Mouse (Mus musculus) lung, embryonic 16.5 days (tissue): ENCODE measurements around the gene Olfr1225. TPM values are rescaled to one million over a fixed set of nuclear protein-coding genes. Genes with fewer than 3 reads are reported as not detected.
"Not testable (repeated sequence)": the region's sequence is repeated elsewhere in the genome, so short reads cannot be mapped to it uniquely, and the experiment has no call there.

Source experiments
- ATAC-seq: fragments of 200-750 bp; cut with Nextera tagmentation; 2 replicates; pipeline ENCODE4 v1.8.0; 2017; ENCODE audit warnings: low read depth, mild to moderate bottlenecking, moderate library complexity
- H3K27ac ChIP-seq: fragments of 300-500 bp; sonication (generic); 2 replicates; pipeline ENCODE4 v1.5.1; 2014; ENCODE audit warnings: mild to moderate bottlenecking, control low read depth, low read length
- H3K27me3 ChIP-seq: fragments of 300-500 bp; sonication (generic); 2 replicates; pipeline ENCODE4 v1.6.1; 2014; ENCODE audit warnings: low read depth, low read length, mixed read lengths; ENCODE audit not compliant: control insufficient read depth, insufficient read depth
- H3K36me3 ChIP-seq: fragments of 300-500 bp; sonication (generic); 2 replicates; pipeline ENCODE4 v1.6.1; 2014; ENCODE audit warnings: low read length; ENCODE audit not compliant: control insufficient read depth, insufficient read depth
- H3K4me1 ChIP-seq: fragments of 300-500 bp; sonication (generic); replicated peaks from 2 replicates; pipeline ENCODE4 v1.6.1; 2014; ENCODE audit warnings: low read length, mixed read lengths; ENCODE audit not compliant: control insufficient read depth, insufficient read depth
- H3K4me2 ChIP-seq: fragments of 300-500 bp; sonication (generic); 2 replicates; pipeline ENCODE4 v1.6.1; 2014; ENCODE audit warnings: low read depth, low read length, control low read depth
- H3K4me3 ChIP-seq: fragments of 300-500 bp; sonication (generic); 2 replicates; pipeline ENCODE4 v1.5.1; 2014; ENCODE audit warnings: mild to moderate bottlenecking, low read length, control low read depth
- H3K9ac ChIP-seq: fragments of 300-500 bp; sonication (generic); 2 replicates; pipeline ENCODE4 v1.6.1; 2014; ENCODE audit warnings: low read length, control low read depth
- H3K9me3 ChIP-seq: fragments of 300-500 bp; sonication (generic); 2 replicates; pipeline ENCODE4 v1.6.1; 2016; ENCODE audit warnings: low read length; ENCODE audit not compliant: control insufficient read depth
- WGBS: fragments of 180-500 bp; shearing (Covaris S2); extraction: QIAGEN DNeasy Blood & Tissue Kit; methylation state at CpG from one replicate; pipeline ENCODE4 v1.1.7; 2014; 5-methylcytosine and 5-hydroxymethylcytosine counted together
- polyA plus RNA-seq: library from polyadenylated mRNA; unstranded; fragments of >200 nt; fragmentation: Nextera tagmentation; extraction: Ambion mirVana; gene quantifications from 2 replicates; pipeline ENCODE4 v1.2.1, GENCODE M21; 2015

Olfr1225 gene
- polyA plus RNA-seq = not detected in 2 replicates

- no peak within 1 kb of the TSS for H3K4me3 ChIP-seq
- no peak within 1 kb of the TSS for H3K27ac ChIP-seq
- H3K9me3 ChIP-seq = no peaks in the 10 kb centered on the region
- H3K27me3 ChIP-seq = no peaks in the 10 kb centered on the region
- ATAC-seq = no peak
- H3K4me1 ChIP-seq = no peaks in the 10 kb centered on the region
- no peak within 1 kb of the TSS for H3K9ac ChIP-seq
- 85% methylated on average over 1 of the region's 1 CpGs for WGBS
- H3K4me2 ChIP-seq = no peak within 1 kb of the TSS
- H3K36me3 ChIP-seq = no peaks in the 10 kb centered on the region
These were observed at the start of gene Olfr1225 for GRCm38 (mm10) chr2:89174569-89174968. Gene Olfr1225, minus strand, starts transcription at chr2:89174669.

GRCm38 (mm10) chr2:89199948-89200347 is 25.5 kb upstream of the Olfr1225 start, which contains the start of gene Olfr1226:
Gene Olfr1226, minus strand, starts transcription at chr2:89200048.
- H3K36me3 ChIP-seq = no peaks in the 10 kb centered on the region
- no peak within 1 kb of the TSS for H3K4me3 ChIP-seq
- H3K4me1 ChIP-seq = no peaks in the 10 kb centered on the region
- no peak within 1 kb of the TSS for H3K27ac ChIP-seq
- H3K4me2 ChIP-seq = no peak within 1 kb of the TSS
- no peaks in the 10 kb centered on the region for H3K9me3 ChIP-seq
- no peaks in the 10 kb centered on the region for H3K27me3 ChIP-seq
- H3K9ac ChIP-seq = no peak within 1 kb of the TSS
- 52% methylated on average over 2 of the region's 2 CpGs for WGBS
- no peak for ATAC-seq

- WGBS = 85% methylated on average over 3 of the region's 3 CpGs
These were observed 22.0 kb upstream of the Olfr1225 start for GRCm38 (mm10) chr2:89196325-89196982.

GRCm38 (mm10) chr2:89164711-89165110 is 9.8 kb downstream of the Olfr1225 start:
- H3K27ac ChIP-seq, H3K36me3 ChIP-seq, H3K27me3 ChIP-seq, H3K9me3 ChIP-seq, H3K9ac ChIP-seq, ATAC-seq, H3K4me1 ChIP-seq, H3K4me3 ChIP-seq, H3K4me2 ChIP-seq: not testable (repeated sequence)
- WGBS = 80% methylated on average over 4 of the region's 4 CpGs

More at GRCm38 (mm10) chr2:89196325-89196982, 22.0 kb upstream of the Olfr1225 start:
- Histone ChIP-seq H3K4me1 (no peaks in the 10 kb centered on the region), H3K9ac (no peak overlapping the region), H3K27me3 (no peaks in the 10 kb centered on the region), H3K4me3 (no peak overlapping the region), H3K4me2 (no peak overlapping the region), H3K9me3 (no peaks in the 10 kb centered on the region), H3K36me3 (no peaks in the 10 kb centered on the region), H3K27ac (no peak overlapping the region)
- ATAC-seq = no peak

- not testable (repeated sequence) for H3K27me3 ChIP-seq, ATAC-seq, H3K36me3 ChIP-seq, H3K4me1 ChIP-seq, H3K4me3 ChIP-seq, H3K9ac ChIP-seq, H3K4me2 ChIP-seq, H3K9me3 ChIP-seq, H3K27ac ChIP-seq
- WGBS = 91% methylated on average over 8 of the region's 8 CpGs
These were observed 10.5 kb downstream of the Olfr1225 start, which contains the start of gene Olfr1224-ps1 for GRCm38 (mm10) chr2:89163991-89164390. Gene Olfr1224-ps1, minus strand, starts transcription at chr2:89164091.

- H3K9me3 ChIP-seq = no peaks in the 10 kb centered on the region
- 65% methylated on average over 1 of the region's 1 CpGs for WGBS
- H3K36me3 ChIP-seq = no peaks in the 10 kb centered on the region
- H3K9ac ChIP-seq = no peak within 1 kb of the TSS
- no peak within 1 kb of the TSS for H3K4me2 ChIP-seq
- H3K4me1 ChIP-seq = no peaks in the 10 kb centered on the region
- H3K27ac ChIP-seq = no peak within 1 kb of the TSS
- H3K4me3 ChIP-seq = no peak within 1 kb of the TSS
- no peaks in the 10 kb centered on the region for H3K27me3 ChIP-seq
- no peak for ATAC-seq
These were observed 23.0 kb downstream of the Olfr1225 start, which contains the start of gene Olfr1223 for GRCm38 (mm10) chr2:89151460-89151859. Gene Olfr1223, minus strand, starts transcription at chr2:89151560.

- H3K27ac ChIP-seq = no peak within 1 kb of the TSS
- no peaks in the 10 kb centered on the region for H3K9me3 ChIP-seq
- no peaks in the 10 kb centered on the region for H3K36me3 ChIP-seq
- no peaks in the 10 kb centered on the region for H3K27me3 ChIP-seq
- no peak within 1 kb of the TSS for H3K4me3 ChIP-seq
- WGBS = 36% methylated on average over 3 of the region's 3 CpGs
- no peaks in the 10 kb centered on the region for H3K4me1 ChIP-seq
- no peak within 1 kb of the TSS for H3K4me2 ChIP-seq
- ATAC-seq = no peak
- H3K9ac ChIP-seq = no peak within 1 kb of the TSS
These were observed 41.5 kb downstream of the Olfr1225 start, which contains the start of gene Olfr1222 for GRCm38 (mm10) chr2:89132954-89133353. Gene Olfr1222, minus strand, starts transcription at chr2:89133054.

Other genes starting within 250 kb of the Olfr1225 start
- not detected in 2 replicates for gene Olfr1211, start 236.6 kb downstream of the Olfr1225 start, polyA plus RNA-seq
- not detected in 2 replicates for gene Olfr1212, start 220.7 kb downstream of the Olfr1225 start, polyA plus RNA-seq
- gene Gm13762, start 194.4 kb downstream of the Olfr1225 start, polyA plus RNA-seq = not detected in 2 replicates
- gene Olfr1214, start 182.0 kb downstream of the Olfr1225 start, polyA plus RNA-seq = not detected in 2 replicates
- gene Olfr1215, start 167.7 kb downstream of the Olfr1225 start, polyA plus RNA-seq = not detected in 2 replicates
- not detected in 2 replicates for gene Olfr1216, start 156.3 kb downstream of the Olfr1225 start, polyA plus RNA-seq
- not detected in 2 replicates for gene Olfr1217, start 142.6 kb downstream of the Olfr1225 start, polyA plus RNA-seq
- not detected in 2 replicates for gene Olfr1218, start 113.5 kb downstream of the Olfr1225 start, polyA plus RNA-seq
- not detected in 2 replicates for gene Olfr1219, start 91.2 kb downstream of the Olfr1225 start, polyA plus RNA-seq
- not detected in 2 replicates for gene Olfr1220, start 67.8 kb downstream of the Olfr1225 start, polyA plus RNA-seq
- gene Olfr1221, start 57.4 kb downstream of the Olfr1225 start, polyA plus RNA-seq = not detected in 2 replicates
- not detected in 2 replicates for gene Olfr1222, start 41.6 kb downstream of the Olfr1225 start, polyA plus RNA-seq
- not detected in 2 replicates for gene Olfr1223, start 23.1 kb downstream of the Olfr1225 start, polyA plus RNA-seq
- not detected in 2 replicates for gene Olfr1224-ps1, start 10.6 kb downstream of the Olfr1225 start, polyA plus RNA-seq
- gene Olfr1226, start 25.4 kb upstream of the Olfr1225 start, polyA plus RNA-seq = not detected in 2 replicates
- gene Olfr1228, start 79.4 kb upstream of the Olfr1225 start, polyA plus RNA-seq = not detected in 2 replicates
- gene Olfr1229, start 113.3 kb upstream of the Olfr1225 start, polyA plus RNA-seq = not detected in 2 replicates
- not detected in 2 replicates for gene Olfr1230, start 122.6 kb upstream of the Olfr1225 start, polyA plus RNA-seq
- gene Olfr1231, start 132.4 kb upstream of the Olfr1225 start, polyA plus RNA-seq = not detected in 2 replicates
- gene Olfr1232, start 155.0 kb upstream of the Olfr1225 start, polyA plus RNA-seq = not detected in 2 replicates
- gene Olfr1233, start 167.7 kb upstream of the Olfr1225 start, polyA plus RNA-seq = not detected in 2 replicates
- not detected in 2 replicates for gene Olfr1234, start 190.2 kb upstream of the Olfr1225 start, polyA plus RNA-seq
- gene Olfr1238, start 235.0 kb upstream of the Olfr1225 start, polyA plus RNA-seq = not detected in 2 replicates
- not detected in 2 replicates for gene Olfr1239, start 245.7 kb upstream of the Olfr1225 start, polyA plus RNA-seq